Mouse (Mus musculus) CH12.LX (cell line): ENCODE measurements around the gene Cenpj. TPM values are rescaled to one million over a fixed set of nuclear protein-coding genes. Genes with fewer than 3 reads are reported as not detected.

ENCODE experiments used
- DNase-seq: peaks from one replicate; pipeline ENCODE4 v3.0.0-alpha.2; 2013; ENCODE audit errors: extremely low read depth
- H3K27ac ChIP-seq: 2 replicates; pipeline ENCODE4 v1.5.1; 2012; ENCODE audit warnings: low read depth, mild to moderate bottlenecking, control low read depth, moderate library complexity; ENCODE audit not compliant: insufficient read depth
- H3K27me3 ChIP-seq: replicated peaks from 2 replicates; pipeline ENCODE3; 2012; ENCODE audit warnings: inconsistent platforms
- H3K36me3 ChIP-seq, 2 experiments: replicated peaks in 1 of 2; 2 replicates each; pipeline versions ENCODE3 to v1.6.1; 2012; ENCODE audit warnings: inconsistent platforms in 1 of 2, low read length in 1 of 2, mild to moderate bottlenecking in 1 of 2, mixed read lengths in 1 of 2, moderate library complexity in 1 of 2; ENCODE audit not compliant: control insufficient read depth in 1 of 2, insufficient read depth in 1 of 2
- H3K4me1 ChIP-seq, 2 experiments: 2 replicates each; pipeline ENCODE4 v1.6.1; 2012; ENCODE audit warnings: inconsistent platforms in 1 of 2, moderate library complexity in 1 of 2; ENCODE audit not compliant: insufficient read depth in 2 of 2, control insufficient read depth in 1 of 2
- H3K4me2 ChIP-seq: 2 replicates; pipeline ENCODE4 v1.6.1; 2012; ENCODE audit warnings: low read depth, mild to moderate bottlenecking, control low read depth; ENCODE audit not compliant: poor library complexity, insufficient read depth, severe bottlenecking
- H3K4me3 ChIP-seq, 3 experiments: fragments of 150-350 bp in 1 of 3; sonication (generic) in 1 of 3; replicated peaks in 1 of 3; 2 replicates each; pipeline versions ENCODE3 to v1.5.1; 2011 to 2012; ENCODE audit warnings: low read depth in 2 of 3, low read length in 2 of 3, mild to moderate bottlenecking in 2 of 3, moderate library complexity in 2 of 3, control low read depth in 1 of 3, improper control_type of control experiment in 1 of 3, inconsistent platforms in 1 of 3, mixed read lengths in 1 of 3; ENCODE audit not compliant: poor library complexity in 1 of 3
- H3K79me2 ChIP-seq: replicated peaks from 2 replicates; pipeline ENCODE4 v1.6.1; 2012; ENCODE audit warnings: mild to moderate bottlenecking, moderate library complexity; ENCODE audit not compliant: control insufficient read depth, poor library complexity, insufficient read depth, severe bottlenecking; ENCODE audit errors: extremely low read depth
- H3K9ac ChIP-seq: 2 replicates; pipeline ENCODE4 v1.6.1; 2012; ENCODE audit warnings: low read depth, mild to moderate bottlenecking, control low read depth, moderate library complexity; ENCODE audit not compliant: insufficient read depth
- H3K9me3 ChIP-seq: replicated peaks from 2 replicates; pipeline ENCODE3; 2012; ENCODE audit warnings: low read length, inconsistent platforms, mixed read lengths
- BHLHE40 ChIP-seq: IDR thresholded peaks from 2 replicates; pipeline ENCODE4 v1.6.1; 2011; ENCODE audit warnings: mild to moderate bottlenecking, low read depth, low read length, improper control_type of control experiment
- CHD1 ChIP-seq: IDR thresholded peaks from 2 replicates; pipeline ENCODE4 v1.6.1; 2012; ENCODE audit warnings: low read depth, low read length, improper control_type of control experiment, inconsistent platforms
- CHD2 ChIP-seq: IDR thresholded peaks from 2 replicates; pipeline ENCODE4 v1.6.1; 2011; ENCODE audit warnings: low read length, improper control_type of control experiment
- ELF1 ChIP-seq: IDR thresholded peaks from 2 replicates; pipeline ENCODE4 v1.6.1; 2014; ENCODE audit warnings: low read depth, mild to moderate bottlenecking, inconsistent platforms, low read length, improper control_type of control experiment
- HCFC1 ChIP-seq: IDR thresholded peaks from 2 replicates; pipeline ENCODE4 v1.6.1; 2012; ENCODE audit warnings: low read depth, mild to moderate bottlenecking, inconsistent platforms, low read length, improper control_type of control experiment
- JUN ChIP-seq: IDR thresholded peaks from 2 replicates; pipeline ENCODE4 v1.6.1; 2011; ENCODE audit warnings: low read depth, mild to moderate bottlenecking, low read length, improper control_type of control experiment, moderate library complexity; ENCODE audit not compliant: insufficient read depth
- JUND ChIP-seq: conservative IDR thresholded peaks from 2 replicates; pipeline ENCODE4 v1.6.1; 2011; ENCODE audit warnings: low read depth, low read length, improper control_type of control experiment
- KAT2A ChIP-seq: IDR thresholded peaks from 2 replicates; pipeline ENCODE4 v1.6.1; 2012; ENCODE audit warnings: low read length, improper control_type of control experiment, inconsistent platforms; ENCODE audit not compliant: insufficient replicate concordance
- MEF2A ChIP-seq: IDR thresholded peaks from 2 replicates; pipeline ENCODE4 v1.6.1; 2014; ENCODE audit warnings: low read depth, mild to moderate bottlenecking, inconsistent platforms, low read length, improper control_type of control experiment, borderline replicate concordance
- MXI1 ChIP-seq: IDR thresholded peaks from 2 replicates; pipeline ENCODE4 v1.6.1; 2011; ENCODE audit warnings: mild to moderate bottlenecking, low read depth, low read length, improper control_type of control experiment
- MYC ChIP-seq: IDR thresholded peaks from 2 replicates; pipeline ENCODE4 v1.6.1; 2011; ENCODE audit warnings: low read depth, mild to moderate bottlenecking, improper control_type of control experiment, low read length
- NRF1 ChIP-seq: IDR thresholded peaks from 2 replicates; pipeline ENCODE4 v1.6.1; 2014; ENCODE audit warnings: low read depth, mild to moderate bottlenecking, inconsistent platforms, low read length, improper control_type of control experiment, moderate library complexity
- PAX5 ChIP-seq: IDR thresholded peaks from 2 replicates; pipeline ENCODE4 v1.6.1; 2012; ENCODE audit warnings: low read length, inconsistent platforms, mixed read lengths
- POLR2A ChIP-seq: IDR thresholded peaks from 2 replicates; pipeline ENCODE4 v1.6.1; 2011; ENCODE audit warnings: low read depth, mild to moderate bottlenecking, improper control_type of control experiment, low read length
- RAD21 ChIP-seq: IDR thresholded peaks from 2 replicates; pipeline ENCODE4 v1.6.1; 2011; ENCODE audit warnings: low read depth, mild to moderate bottlenecking, low read length, improper control_type of control experiment, moderate library complexity
- SIN3A ChIP-seq: IDR thresholded peaks from 2 replicates; pipeline ENCODE4 v1.6.1; 2012; ENCODE audit warnings: low read length, improper control_type of control experiment, inconsistent platforms
- USF1 ChIP-seq: IDR thresholded peaks from 2 replicates; pipeline ENCODE4 v1.6.1; 2014; ENCODE audit warnings: low read depth, mild to moderate bottlenecking, inconsistent platforms, low read length, improper control_type of control experiment
- USF2 ChIP-seq: conservative IDR thresholded peaks from 2 replicates; pipeline ENCODE4 v1.6.1; 2011; ENCODE audit warnings: low read depth, low read length, improper control_type of control experiment
- ZKSCAN1 ChIP-seq: IDR thresholded peaks from 2 replicates; pipeline ENCODE4 v1.6.1; 2012; ENCODE audit warnings: low read depth, inconsistent platforms, low read length, improper control_type of control experiment, borderline replicate concordance
- dilution Hi-C: fragments of 300-500 bp; cut with MboI; formaldehyde crosslinking; loops from 2 replicates; pipeline ENCODE4 v1.14.3; 2020; ENCODE audit warnings: low sequenced_read_pairs; ENCODE audit not compliant: extremely low pct_unique_long_range_greater_than_20kb, extremely low pct_ligation_motif_present
- in situ Hi-C: fragments of 300-500 bp; cut with MboI; formaldehyde crosslinking; loops from 3 replicates; pipeline ENCODE4 v1.14.3; 2019; ENCODE audit warnings: low sequenced_read_pairs, low pct_ligation_motif_present, low pct_unique_long_range_greater_than_20kb, mixed read lengths
- polyA plus RNA-seq: library from polyadenylated mRNA; unstranded; fragments of >175 nt; gene quantifications from 2 replicates; pipeline ENCODE4 v1.2.1, GENCODE M21; 2012; ENCODE audit warnings: low read depth; ENCODE audit not compliant: insufficient read length
- total RNA-seq, 2 experiments: library from RNA; depleted of rRNA; stranded (reverse); fragments of 300-350 nt in 1 of 2; fragments of >200 nt in 1 of 2; gene quantifications; 2 replicates each; pipeline ENCODE4 v1.2.3; 2012 to 2014

Gene Cenpj
- total and polyA plus RNA-seq, 3 experiments, result 3.1 to 12.3 (median 7.8) TPM

- no peak overlapping the region for H3K4me3 ChIP-seq
- no peak overlapping the region for H3K9ac ChIP-seq
- H3K4me2 ChIP-seq, result no peak overlapping the region
- no peak overlapping the region for H3K27ac ChIP-seq
- peaks cover 20% of the 10 kb centered on the region for H3K79me2 ChIP-seq
- in situ Hi-C loops, result no loop called here
- H3K27me3 ChIP-seq, result no peaks in the 10 kb centered on the region
- TF ChIP-seq HCFC1, result no peak
- TF ChIP-seq NRF1, result no peak
- TF ChIP-seq ZKSCAN1, result no peak
- TF ChIP-seq JUN, result no peak
- TF ChIP-seq JUND, result no peak
- no peak for TF ChIP-seq MYC
- TF ChIP-seq CHD2, result no peak
- no peak for TF ChIP-seq MEF2A
- TF ChIP-seq ELF1, result no peak
- TF ChIP-seq BHLHE40, result no peak
- TF ChIP-seq USF1, result no peak
- no peak for TF ChIP-seq MXI1
- no peak for TF ChIP-seq POLR2A
- TF ChIP-seq PAX5, result no peak
- no peak for TF ChIP-seq SIN3A
- TF ChIP-seq, all 38 proteins: peak for 0
- dilution Hi-C loops, result no loop called here
- peaks cover 16 to 40% of the 10 kb centered on the region in 2 experiments for H3K36me3 ChIP-seq
- H3K4me1 ChIP-seq, result peaks cover 18 to 55% of the 10 kb centered on the region in 2 experiments
- no peak for DNase-seq
- H3K9me3 ChIP-seq, result no peaks in the 10 kb centered on the region
Observed at GRCm38 (mm10) chr14:56579011-56579410, 3.8 kb upstream of the Cenpj start.

- DNase-seq, result no peak
- Histone ChIP-seq H3K36me3 (peaks cover 11 to 27% of the 10 kb centered on the region in 2 experiments), H3K9ac (peak overlapping the region; percentile 94), H3K27me3 (no peaks in the 10 kb centered on the region), H3K4me2 (peak overlapping the region; percentile 91), H3K79me2 (peaks cover 23% of the 10 kb centered on the region), H3K4me1 (peaks cover 14 to 47% of the 10 kb centered on the region in 2 experiments), H3K4me3 (peak overlapping the region; percentile 77 to 98 (median 86)), H3K9me3 (no peaks in the 10 kb centered on the region), H3K27ac (peak overlapping the region; percentile 53; the same call in 1 of the 2 replicates)
- TF ChIP-seq CHD1 (0 out of 2 replicates have a peak, but pooled peaks have one; percentile 75), RAD21 (no peak), USF2 (no peak), ELF1 (no peak; the same call in 1 of the 2 replicates), KAT2A (no peak)
- dilution Hi-C loops, result no loop called here
- in situ Hi-C loops, result no loop called here
Observed at GRCm38 (mm10) chr14:56575969-56576901, 1.0 kb upstream of the Cenpj start.
